Mouse (Mus musculus) mouse trophoblast stem cell (cell line): ENCODE measurements around the gene Igsf6.
"Not testable (repeated sequence)": the region's sequence is repeated elsewhere in the genome, so short reads cannot be mapped to it uniquely, and the experiment has no call there.

Experiments
- in situ Hi-C, 2 experiments: fragments of 300-500 bp; cut with MseI, MboI; formaldehyde crosslinking; loops; 2 replicates in 1 of 2; 3 replicates in 1 of 2; pipeline ENCODE4 v1.15.1; 2025

The Igsf6 gene

DNA sequence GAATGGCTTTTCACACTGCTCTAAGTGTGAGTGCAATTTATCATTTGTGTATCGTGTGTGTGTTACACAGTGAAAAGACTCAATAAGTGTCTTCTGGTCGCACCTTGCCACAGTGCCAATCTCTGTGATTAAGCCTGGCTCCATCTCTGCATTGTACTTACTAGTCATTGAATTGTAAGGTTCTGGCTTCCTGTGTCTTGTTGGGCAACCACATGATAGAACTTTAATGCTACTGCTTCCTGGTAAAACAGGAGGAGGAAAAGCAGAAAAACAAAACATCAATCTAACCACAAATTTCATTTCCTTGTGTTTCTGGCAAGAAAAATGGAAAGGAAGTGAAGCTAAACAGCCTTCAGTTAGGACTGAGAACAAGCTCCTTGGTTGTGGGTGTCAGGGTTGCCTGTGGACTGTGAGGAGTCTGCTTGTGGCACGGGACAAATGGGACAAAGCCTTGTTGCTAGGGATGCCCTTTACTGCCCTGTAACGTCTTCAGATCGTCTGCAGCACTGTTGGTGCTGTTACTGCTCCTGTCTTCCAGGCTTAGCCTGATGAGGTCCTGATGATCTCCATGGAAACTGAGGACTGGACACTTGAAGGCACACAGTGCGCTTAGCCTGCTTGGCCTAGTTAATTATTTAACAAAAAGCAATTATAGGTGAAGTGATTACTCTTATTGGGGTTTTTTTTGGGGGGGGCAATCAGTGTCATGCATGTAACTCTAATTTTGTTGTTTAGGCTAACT is 14.7 kb downstream of the Igsf6 start:
- in situ Hi-C loops, result loop anchor here in 1 of 2 experiments (10.0 kb wide), 1 partner anchor 115 kb away; no protein-coding TSS in a partner anchor

DNA sequence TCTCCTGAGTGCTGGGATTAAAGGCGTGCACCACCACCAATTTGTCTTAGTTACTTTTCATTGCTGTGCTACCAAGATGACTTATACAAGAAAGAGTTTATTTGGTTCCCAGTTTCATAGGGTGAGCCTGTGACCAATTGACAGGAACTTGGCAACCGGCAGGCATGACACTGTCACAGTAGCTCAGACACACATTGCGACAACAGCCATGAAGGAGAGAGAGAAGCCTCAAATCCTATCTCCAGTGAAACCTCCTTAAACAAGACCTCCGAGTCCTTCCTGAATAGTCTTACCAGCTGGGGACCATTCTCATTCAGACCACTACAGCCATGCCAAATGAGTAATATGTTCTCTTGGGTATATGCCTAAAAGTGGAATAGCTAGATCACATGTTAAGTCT is 21.3 kb downstream of the Igsf6 start:
- in situ Hi-C loops, result no loop called here

DNA sequence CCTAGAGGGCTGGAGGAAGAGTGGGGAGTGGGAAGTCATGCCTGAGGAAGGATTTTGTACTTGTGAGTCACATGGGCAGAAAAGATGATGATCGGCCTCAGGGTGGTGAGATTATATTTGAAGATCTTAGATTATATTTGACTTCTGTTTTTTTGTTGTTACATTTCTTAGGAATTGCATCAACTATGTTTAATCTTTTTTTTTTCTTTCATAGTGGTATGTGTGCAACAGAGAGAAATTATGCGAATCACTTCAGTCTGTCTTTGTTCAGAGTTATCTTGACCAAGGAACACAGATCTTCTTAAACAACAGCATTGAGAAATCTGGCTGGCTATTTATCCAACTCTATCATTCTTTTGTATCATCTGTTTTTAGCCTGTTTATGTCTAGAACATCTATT is 26.7 kb downstream of the Igsf6 start:
- in situ Hi-C loops, result no loop called here

- in situ Hi-C loops, result no loop called here
Observed at GRCm38 (mm10) chr7:121045671-121046453, 28.5 kb downstream of the Igsf6 start.

DNA sequence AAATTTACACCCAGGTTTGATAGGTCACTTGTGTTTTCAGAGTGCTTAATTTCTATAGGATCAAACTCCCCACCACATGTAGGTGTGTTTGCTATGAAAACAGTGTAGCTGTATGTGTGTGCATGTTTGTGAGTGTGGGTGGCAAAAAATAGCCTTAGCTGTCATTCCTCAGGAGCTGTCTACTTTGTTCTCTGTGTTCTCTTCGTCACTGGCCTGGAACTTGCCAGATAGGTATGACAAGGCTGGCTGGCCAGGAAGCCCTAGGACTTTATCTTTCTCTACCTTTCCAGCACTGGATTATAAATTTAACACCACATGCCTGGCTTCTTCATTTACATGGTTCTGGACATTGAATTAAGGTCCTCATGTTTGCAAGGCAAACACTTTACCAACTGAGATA is 30.1 kb downstream of the Igsf6 start:
- in situ Hi-C loops, result no loop called here

- in situ Hi-C loops, result no loop called here
Observed at GRCm38 (mm10) chr7:121043510-121043909, 30.9 kb downstream of the Igsf6 start.

DNA sequence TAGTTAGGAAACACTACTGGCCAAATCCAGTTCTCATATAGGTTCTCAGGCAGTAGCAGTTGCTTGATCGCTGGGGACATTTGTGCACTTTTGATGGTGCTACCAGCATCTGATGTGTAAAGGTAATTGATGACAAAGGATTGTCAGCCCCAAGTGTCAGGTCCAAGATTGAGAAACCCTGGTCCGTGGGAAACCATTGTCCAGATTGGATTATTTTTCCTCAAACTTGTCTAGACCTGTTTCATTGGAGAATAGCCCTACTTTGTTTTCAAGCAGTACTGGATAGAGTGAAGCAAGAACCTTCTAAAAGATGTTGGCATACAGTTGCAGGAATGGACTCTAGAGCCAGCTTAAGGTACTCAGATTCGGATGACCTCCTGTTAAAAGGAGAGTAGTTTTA is 31.4 kb downstream of the Igsf6 start:
- in situ Hi-C loops, result no loop called here

DNA sequence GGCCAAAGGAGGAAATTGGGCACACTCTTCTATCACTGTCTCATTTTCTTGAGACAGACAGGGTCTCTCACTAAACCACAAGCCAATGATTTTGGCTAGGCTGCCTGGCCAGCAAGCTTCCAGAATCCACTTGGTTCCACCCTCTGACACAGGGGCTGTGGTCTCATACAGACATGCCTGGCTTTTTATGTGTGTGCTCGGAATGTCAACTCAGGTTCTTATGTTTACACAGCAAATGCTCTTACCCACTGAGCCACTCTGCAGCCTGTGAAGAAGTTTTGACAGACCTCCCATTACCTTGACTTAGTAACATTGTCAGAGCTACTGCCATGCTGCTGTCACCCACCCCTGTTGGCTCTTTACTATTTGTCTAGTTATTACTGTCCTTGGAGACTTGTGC is 32.4 kb downstream of the Igsf6 start:
- in situ Hi-C loops, result no loop called here

DNA sequence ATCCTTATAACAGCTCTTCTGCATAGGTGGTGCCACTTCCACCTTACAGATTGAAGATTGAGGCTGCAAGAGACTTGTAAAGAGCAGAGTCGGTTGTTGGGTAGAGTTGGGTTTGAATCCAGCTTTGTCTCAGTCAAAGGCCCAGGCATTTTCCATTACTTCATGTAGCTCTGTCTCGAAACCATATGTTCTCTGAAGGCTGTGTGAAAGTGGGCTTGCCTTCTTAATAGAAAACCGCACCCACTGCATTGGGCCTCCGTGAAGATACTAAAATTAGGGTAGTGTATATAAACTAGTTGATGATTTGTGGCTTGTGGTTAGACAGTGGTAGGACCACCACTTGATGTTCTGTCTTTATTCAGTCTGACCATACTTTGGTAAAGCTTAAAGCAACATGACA is 33.8 kb downstream of the Igsf6 start:
- in situ Hi-C loops, result no loop called here

GRCm38 (mm10) chr7:121035161-121035721 is 39.1 kb downstream of the Igsf6 start:
- in situ Hi-C loops, result no loop called here

DNA sequence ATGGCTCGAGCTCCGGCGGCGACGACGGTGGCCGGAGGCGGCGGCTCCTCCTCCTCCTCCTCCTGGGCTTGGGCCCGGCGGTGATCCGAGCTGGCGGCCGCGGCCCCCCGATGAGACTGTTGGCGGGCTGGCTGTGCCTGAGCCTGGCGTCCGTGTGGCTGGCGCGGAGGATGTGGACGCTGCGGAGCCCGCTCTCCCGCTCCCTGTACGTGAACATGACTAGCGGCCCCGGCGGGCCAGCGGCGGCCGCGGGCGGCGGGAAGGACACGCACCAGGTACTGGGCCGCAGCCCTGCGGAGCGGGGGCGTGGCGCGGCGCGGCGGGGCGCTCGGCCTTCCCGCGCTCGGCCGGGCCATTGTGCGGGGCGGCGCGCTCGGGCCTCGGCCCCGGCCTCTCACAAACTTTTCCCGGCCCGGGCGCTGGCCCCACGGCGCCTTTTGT is 39.7 kb downstream of the Igsf6 start:
- in situ Hi-C loops, result no loop called here

- in situ Hi-C loops, result no loop called here
Observed at GRCm38 (mm10) chr7:121033856-121034652, 40.3 kb downstream of the Igsf6 start, which contains the start of gene Mettl9. TSS of gene Mettl9 (plus strand) at chr7:121034445.

DNA sequence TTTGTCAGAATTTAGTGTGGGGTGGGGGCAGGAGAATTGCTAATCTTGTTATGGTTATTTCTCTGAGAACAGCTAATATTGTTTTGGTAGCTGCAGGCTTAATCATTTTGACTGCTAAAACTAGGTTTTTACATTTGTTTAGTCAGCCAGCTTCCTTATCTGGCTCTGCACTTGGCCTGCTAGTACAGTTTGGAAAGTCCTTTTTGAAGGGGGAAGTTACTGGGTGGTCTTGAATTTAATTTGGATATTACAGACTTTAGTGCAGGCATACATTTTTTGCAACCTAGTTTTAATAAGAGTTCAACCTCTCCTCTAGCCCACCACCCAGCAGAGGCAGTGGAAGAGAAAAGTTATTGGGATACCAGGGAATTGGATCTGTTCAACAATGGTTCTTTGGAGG is 44.4 kb downstream of the Igsf6 start:
- in situ Hi-C loops, result not testable (repeated sequence)

GRCm38 (mm10) chr7:121026300-121026699 is 48.1 kb downstream of the Igsf6 start:
- in situ Hi-C loops, result no loop called here

DNA sequence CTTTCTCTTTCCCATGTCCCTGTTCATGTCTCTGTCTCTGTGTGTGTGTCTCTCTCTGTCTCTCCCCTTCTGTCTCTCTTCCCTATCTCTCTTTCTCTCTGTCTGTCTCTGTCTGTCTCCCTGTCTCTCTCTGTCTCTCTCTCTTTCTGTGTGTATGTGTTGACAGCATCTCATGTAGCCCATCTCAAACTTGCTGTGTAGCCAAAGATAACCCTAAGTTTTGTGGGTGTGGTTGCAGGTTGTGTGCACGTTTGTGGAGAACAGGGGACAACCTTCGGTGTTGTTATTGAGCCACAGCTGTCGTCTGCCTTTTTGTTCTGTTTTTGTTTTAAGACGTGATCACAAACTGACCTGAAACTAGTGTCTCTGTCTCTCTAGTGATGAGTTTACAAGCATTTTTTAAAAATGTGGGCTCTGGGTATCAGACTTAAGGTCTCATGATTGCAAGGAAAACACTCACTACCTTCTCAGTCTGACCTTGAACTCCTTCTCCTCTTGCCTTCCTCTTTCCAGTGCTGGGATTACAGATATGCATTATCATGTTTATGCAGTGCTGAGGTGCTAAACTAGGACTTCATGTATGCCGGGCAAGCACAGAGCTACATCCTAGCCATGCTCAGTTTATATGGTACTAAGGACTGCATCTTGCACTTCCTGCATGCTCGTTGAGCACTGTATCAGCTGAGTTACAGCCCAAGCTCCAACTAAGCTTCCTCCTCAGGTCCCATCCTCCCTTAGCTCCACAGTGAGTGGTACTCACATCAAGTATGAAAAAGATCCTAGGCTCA is 49.0 kb downstream of the Igsf6 start:
- in situ Hi-C loops, result no loop called here

DNA sequence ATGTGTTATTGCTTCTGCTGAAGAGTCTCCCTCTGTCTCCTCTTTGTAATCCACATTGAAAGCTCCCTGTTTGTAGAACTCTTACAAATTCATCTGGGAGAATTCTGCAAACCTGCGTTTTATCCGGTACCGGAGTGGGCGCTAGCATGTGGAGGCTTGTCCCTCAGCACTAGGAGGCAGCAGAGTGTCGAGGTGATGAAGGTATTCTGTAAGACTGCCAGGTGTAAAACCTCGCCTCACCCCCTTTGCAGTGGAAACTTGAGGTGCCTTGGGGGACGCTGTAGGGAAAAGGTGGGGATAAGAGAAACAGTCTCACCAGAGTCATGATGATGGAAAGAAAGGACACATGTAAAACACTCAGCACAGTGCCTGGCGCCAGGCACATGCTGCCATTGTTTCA is 54.1 kb downstream of the Igsf6 start:
- in situ Hi-C loops, result no loop called here

- in situ Hi-C loops, result no loop called here
Observed at GRCm38 (mm10) chr7:121018778-121019177, 55.6 kb downstream of the Igsf6 start.

- in situ Hi-C loops, result no loop called here
Observed at GRCm38 (mm10) chr7:121014486-121014885, 59.9 kb downstream of the Igsf6 start.
